Mouse (Mus musculus) lung, adult 2 months (tissue): ENCODE results near the gene Gbp7. TPM values are rescaled to one million over a fixed set of nuclear protein-coding genes. Genes with fewer than 3 reads are reported as not detected.
"Not testable (repeated sequence)": the region's sequence is repeated elsewhere in the genome, so short reads cannot be mapped to it uniquely, and the experiment has no call there.

Source experiments
- DNase-seq: peaks from one replicate; pipeline ENCODE4 v3.0.0; 2022
- H3K4me1 ChIP-seq: fragments of 200-500 bp; 2 replicates; pipeline ENCODE4 v1.6.1; 2011; ENCODE audit warnings: low read length; ENCODE audit not compliant: control insufficient read depth, insufficient read depth
- H3K4me3 ChIP-seq: fragments of 200-500 bp; replicated peaks from 2 replicates; pipeline ENCODE3; 2011; ENCODE audit warnings: low read depth, mild to moderate bottlenecking, control low read depth, low read length; ENCODE audit errors: extremely low read depth
- CTCF ChIP-seq: fragments of 200-500 bp; IDR thresholded peaks from 2 replicates; pipeline ENCODE4 v1.5.1; 2011; ENCODE audit warnings: mild to moderate bottlenecking, low read length, control low read depth; ENCODE audit not compliant: insufficient read depth
- POLR2A ChIP-seq: fragments of 200-500 bp; IDR thresholded peaks from 2 replicates; pipeline ENCODE4 v1.6.1; 2011; ENCODE audit warnings: low read depth, mild to moderate bottlenecking, control low read depth, low read length, borderline replicate concordance; ENCODE audit errors: extremely low read depth
- WGBS: fragments of 180-500 bp; shearing (Covaris S2); methylation state at CpG from one replicate; pipeline ENCODE4 v1.1.7; 2018; 5-methylcytosine and 5-hydroxymethylcytosine counted together
- polyA plus RNA-seq: library from polyadenylated mRNA; depleted of rRNA; stranded (reverse); fragments of >200 nt; gene quantifications from 2 replicates; pipeline ENCODE4 v1.2.3, GENCODE M21; 2012

Gbp7 gene
- polyA plus RNA-seq, 1 experiment = 5.8 TPM

GRCm38 (mm10) chr3:142560296-142560948 is 30.3 kb downstream of the Gbp7 start:
- DNase-seq = peak; percentile 84
- TF ChIP-seq CTCF (peak; percentile 98), POLR2A (peak; percentile 51; the same call in 1 of the 2 replicates)
- peaks cover 13% of the 10 kb centered on the region for H3K4me1 ChIP-seq
- under 1% methylated on average over 12 of the region's 12 CpGs for WGBS
- peak overlapping the region; percentile 88 for H3K4me3 ChIP-seq

GRCm38 (mm10) chr3:142561045-142561646 is 31.0 kb downstream of the Gbp7 start:
- 69% methylated on average over 14 of the region's 14 CpGs for WGBS
- Histone ChIP-seq H3K4me1 (peaks cover 13% of the 10 kb centered on the region), H3K4me3 (peak overlapping the region; percentile 44)
- no peak for DNase-seq
- TF ChIP-seq POLR2A (no peak), CTCF (no peak)

GRCm38 (mm10) chr3:142561666-142562065 is 31.5 kb downstream of the Gbp7 start:
- DNase-seq = no peak
- WGBS = 80% methylated on average over 7 of the region's 7 CpGs
- TF ChIP-seq CTCF = no peak
- no peak for TF ChIP-seq POLR2A
- no peak overlapping the region for H3K4me3 ChIP-seq
- H3K4me1 ChIP-seq = peaks cover 13% of the 10 kb centered on the region

- WGBS = 86% methylated on average over 5 of the region's 5 CpGs
- H3K4me1 ChIP-seq, DNase-seq, H3K4me3 ChIP-seq: not testable (repeated sequence)
Observed at GRCm38 (mm10) chr3:142567490-142567889, 37.3 kb downstream of the Gbp7 start.

GRCm38 (mm10) chr3:142570738-142571137 is 40.6 kb downstream of the Gbp7 start:
- 91% methylated on average over 4 of the region's 4 CpGs for WGBS
- TF ChIP-seq CTCF = no peak
- no peak for TF ChIP-seq POLR2A

GRCm38 (mm10) chr3:142577108-142577507 is 47.0 kb downstream of the Gbp7 start:
- no peaks in the 10 kb centered on the region for H3K4me1 ChIP-seq
- H3K4me3 ChIP-seq = no peak overlapping the region
- TF ChIP-seq POLR2A (no peak), CTCF (no peak)
- no peak for DNase-seq
- 76% methylated on average over 3 of the region's 3 CpGs for WGBS

More at GRCm38 (mm10) chr3:142570738-142571137, 40.6 kb downstream of the Gbp7 start:
- DNase-seq = no peak
- Histone ChIP-seq H3K4me3 (no peak overlapping the region), H3K4me1 (no peaks in the 10 kb centered on the region)

- Histone ChIP-seq H3K4me3 (no peak overlapping the region), H3K4me1 (no peaks in the 10 kb centered on the region)
- 77% methylated on average over 4 of the region's 4 CpGs for WGBS
- DNase-seq = no peak
- TF ChIP-seq CTCF = no peak
- TF ChIP-seq POLR2A = no peak
Observed at GRCm38 (mm10) chr3:142578342-142578741, 48.2 kb downstream of the Gbp7 start.

- Histone ChIP-seq H3K4me1 (peaks cover 2% of the 10 kb centered on the region; the same call in 1 of the 2 replicates), H3K4me3 (no peak overlapping the region)
- 88% methylated on average over 4 of the region's 4 CpGs for WGBS
- no peak for TF ChIP-seq CTCF
- no peak for TF ChIP-seq POLR2A
- no peak for DNase-seq
Observed at GRCm38 (mm10) chr3:142583067-142583466, 52.9 kb downstream of the Gbp7 start.

GRCm38 (mm10) chr3:142587386-142587785 is 57.2 kb downstream of the Gbp7 start:
- peaks cover 2% of the 10 kb centered on the region; the same call in 1 of the 2 replicates for H3K4me1 ChIP-seq
- TF ChIP-seq POLR2A (no peak), CTCF (no peak)
- DNase-seq = no peak
- H3K4me3 ChIP-seq = no peak overlapping the region

GRCm38 (mm10) chr3:142588888-142589287 is 58.7 kb downstream of the Gbp7 start:
- Histone ChIP-seq H3K4me3 (no peak overlapping the region), H3K4me1 (peaks cover 2% of the 10 kb centered on the region; the same call in 1 of the 2 replicates)
- 45% methylated on average over 2 of the region's 2 CpGs for WGBS
- TF ChIP-seq POLR2A = no peak
- no peak for TF ChIP-seq CTCF
- no peak for DNase-seq
